ENCODE assay signal across 20 mouse cellular contexts in genomic region chr3:86839606-86840005, GRCm38 (mm10).
DNase-seq lines count a peak whose midpoint lies in the region; ATAC-seq and TF ChIP-seq lines count a peak whose summit lies in the region.
"Had no signal": no experiment of that assay in that cellular context is flagged by ENCODE, and none has a peak within 500 bp of the region (broad histone marks: within the 10 kb centered on the region; RNA-seq: fewer than 3 reads in every experiment).

No protein-coding gene starts in this region.

- no peaks in the 10 kb centered on the region for H3K9me3 ChIP-seq in hindbrain, embryonic 14.5 days (ENCODE audit: control insufficient read depth, low read length)
- no peaks in the 10 kb centered on the region for H3K9me3 ChIP-seq in hindbrain, embryonic 11.5 days (ENCODE audit: control insufficient read depth, low read length)
- H3K9me3 ChIP-seq in CH12.LX (replicated peaks; ENCODE audit: low read length), result peaks cover 10% of the 10 kb centered on the region
- no peaks in the 10 kb centered on the region for H3K9me3 ChIP-seq in embryonic facial prominence, embryonic 13.5 days
- no peaks in the 10 kb centered on the region for H3K9me3 ChIP-seq in midbrain, embryonic 15.5 days
- H3K9me3 ChIP-seq: heart, embryonic 10.5 days; limb, embryonic 12.5 days; liver, embryonic 15.5 days; midbrain, embryonic 12.5 days; neural tube, embryonic 12.5 days had no signal

- dilution Hi-C loops in CH12.LX (cut with MboI; ENCODE audit: extremely low pct_ligation_motif_present, extremely low pct_unique_long_range_greater_than_20kb, low sequenced_read_pairs), result no loop called here

- no peak overlapping the region for H3K4me3 ChIP-seq in hindbrain, embryonic 14.5 days (replicated peaks; ENCODE audit: low read length)
- no peak overlapping the region for H3K4me3 ChIP-seq in hindbrain, embryonic 11.5 days (ENCODE audit: low read depth, low read length)
- H3K4me3 ChIP-seq in CH12.LX (replicated peaks in 1 of 3; ENCODE audit: low read depth in 2 of 3, low read length in 2 of 3, poor library complexity in 1 of 3), result no peak overlapping the region
- no peak overlapping the region for H3K4me3 ChIP-seq in embryonic facial prominence, embryonic 13.5 days
- H3K4me3 ChIP-seq in midbrain, embryonic 15.5 days, result no peak overlapping the region
- H3K4me3 ChIP-seq: heart, embryonic 10.5 days; limb, embryonic 12.5 days; liver, embryonic 15.5 days; midbrain, embryonic 12.5 days; neural tube, embryonic 12.5 days had no signal

- TF ChIP-seq CTCF in CH12.LX (conservative IDR thresholded peaks at IDR 0.05 in 1 of 2, IDR thresholded peaks at IDR 0.05 in 1 of 2; ENCODE audit: low read depth in 2 of 2, low read length in 2 of 2), result no peak

- H3K4me1 ChIP-seq in hindbrain, embryonic 14.5 days (replicated peaks; ENCODE audit: control insufficient read depth, insufficient read depth, low read length), result peaks cover 22% of the 10 kb centered on the region
- no peaks in the 10 kb centered on the region for H3K4me1 ChIP-seq in hindbrain, embryonic 11.5 days (replicated peaks; ENCODE audit: control insufficient read depth, insufficient read depth, low read length)
- peaks cover 0 to 27% of the 10 kb centered on the region in 2 experiments; a peak in 2 of 4 replicates for H3K4me1 ChIP-seq in CH12.LX (ENCODE audit: control insufficient read depth in 1 of 2, insufficient read depth in 2 of 2)
- peaks cover 20% of the 10 kb centered on the region for H3K4me1 ChIP-seq in embryonic facial prominence, embryonic 13.5 days
- peaks cover 32% of the 10 kb centered on the region for H3K4me1 ChIP-seq in midbrain, embryonic 15.5 days
- H3K4me1 ChIP-seq: heart, embryonic 10.5 days; liver, embryonic 15.5 days had no signal

- peak overlapping the region; percentile 20; the same call in 1 of the 2 replicates for H3K9ac ChIP-seq in hindbrain, embryonic 14.5 days
- H3K9ac ChIP-seq in hindbrain, embryonic 11.5 days (ENCODE audit: low read depth, low read length), result no peak overlapping the region
- H3K9ac ChIP-seq in CH12.LX (ENCODE audit: insufficient read depth, low read depth), result no peak overlapping the region
- no peak overlapping the region for H3K9ac ChIP-seq in embryonic facial prominence, embryonic 13.5 days
- no peak overlapping the region for H3K9ac ChIP-seq in midbrain, embryonic 15.5 days
- H3K9ac ChIP-seq: limb, embryonic 12.5 days; liver, embryonic 15.5 days; midbrain, embryonic 12.5 days; neural tube, embryonic 12.5 days had no signal

- no peak for TF ChIP-seq EP300 in CH12.LX (IDR thresholded peaks at IDR 0.05; ENCODE audit: low read length)

- no peaks in the 10 kb centered on the region; the same call in 1 of the 2 replicates for H3K36me3 ChIP-seq in hindbrain, embryonic 14.5 days (replicated peaks; ENCODE audit: control insufficient read depth, insufficient read depth)
- H3K36me3 ChIP-seq in hindbrain, embryonic 11.5 days (ENCODE audit: control insufficient read depth, insufficient read depth, low read length), result no peaks in the 10 kb centered on the region
- H3K36me3 ChIP-seq in CH12.LX (replicated peaks in 1 of 2; ENCODE audit: control insufficient read depth in 1 of 2, insufficient read depth in 1 of 2, low read length in 1 of 2), result no peaks in the 10 kb centered on the region
- no peaks in the 10 kb centered on the region for H3K36me3 ChIP-seq in embryonic facial prominence, embryonic 13.5 days
- H3K36me3 ChIP-seq in midbrain, embryonic 15.5 days (replicated peaks), result no peaks in the 10 kb centered on the region
- H3K36me3 ChIP-seq: heart, embryonic 10.5 days; limb, embryonic 12.5 days; liver, embryonic 15.5 days; neural tube, embryonic 12.5 days had no signal

- peak overlapping the region; percentile 56 for H3K27ac ChIP-seq in hindbrain, embryonic 14.5 days
- H3K27ac ChIP-seq in hindbrain, embryonic 11.5 days (ENCODE audit: low read depth, low read length), result no peak overlapping the region
- no peak overlapping the region for H3K27ac ChIP-seq in CH12.LX (ENCODE audit: insufficient read depth, low read depth)
- 0 out of 2 replicates have a peak overlapping the region, but pooled peaks have one; percentile 0 for H3K27ac ChIP-seq in embryonic facial prominence, embryonic 13.5 days
- H3K27ac ChIP-seq in midbrain, embryonic 15.5 days, result peak overlapping the region; percentile 76
- H3K27ac ChIP-seq: heart, embryonic 10.5 days; limb, embryonic 12.5 days; liver, embryonic 15.5 days; midbrain, embryonic 12.5 days; neural tube, embryonic 12.5 days had no signal

- intact Hi-C loops in left cerebral cortex, postnatal 10 days (cut with DNase I), result no loop called here

- no peak for TF ChIP-seq POLR2A in CH12.LX (IDR thresholded peaks at IDR 0.05; ENCODE audit: low read depth, low read length)

- no peak for TF ChIP-seq RAD21 in CH12.LX (IDR thresholded peaks at IDR 0.05; ENCODE audit: low read depth, low read length)

- no peak for ATAC-seq in hindbrain, embryonic 14.5 days (ENCODE audit: low FRiP score)
- ATAC-seq in hindbrain, embryonic 11.5 days (ENCODE audit: low FRiP score), result no peak
- ATAC-seq in embryonic facial prominence, embryonic 13.5 days (ENCODE audit: insufficient number of reproducible peaks, insufficient read depth, low FRiP score, low TSS enrichment, low read depth), result no peak
- ATAC-seq in midbrain, embryonic 15.5 days (replicated peaks), result 0 out of 2 replicates have a peak, but pooled peaks have one; percentile 43
- ATAC-seq: Patski had no signal

- in situ Hi-C loops in CH12.LX (cut with MboI; ENCODE audit: low pct_ligation_motif_present, low pct_unique_long_range_greater_than_20kb, low sequenced_read_pairs), result no loop called here

- DNase-seq in hindbrain, embryonic 14.5 days (ENCODE audit: low spot score), result no peak
- no peak for DNase-seq in hindbrain, embryonic 11.5 days (ENCODE audit: low spot score)
- DNase-seq in CH12.LX (ENCODE audit: extremely low read depth), result peak; percentile 38
- DNase-seq in B cell, adult 2 months, result no peak
- DNase-seq in left cerebral cortex, postnatal 10 days (ENCODE audit: extremely low spot score in 1 of 2, low spot score in 2 of 2), result no peak
- no peak for DNase-seq in retina, postnatal 1 day
- DNase-seq: cerebellum, adult 11 months; gastrocnemius, postnatal 36 days; heart, postnatal 36 days; kidney, adult 2 months; kidney, postnatal 4 days; lung, postnatal 36 days had no signal

- 21% methylated on average over 3 of the region's 3 CpGs for WGBS in hindbrain, embryonic 14.5 days
- WGBS in hindbrain, embryonic 11.5 days, result 40% methylated on average over 3 of the region's 3 CpGs
- 26% methylated on average over 3 of the region's 3 CpGs for WGBS in embryonic facial prominence, embryonic 13.5 days
- 22% methylated on average over 3 of the region's 3 CpGs for WGBS in midbrain, embryonic 15.5 days

- H3K79me2 ChIP-seq in CH12.LX (replicated peaks; ENCODE audit: control insufficient read depth, extremely low read depth, insufficient read depth, poor library complexity, severe bottlenecking), result no peaks in the 10 kb centered on the region

- H3K4me2 ChIP-seq in hindbrain, embryonic 14.5 days (replicated peaks), result no peak overlapping the region
- no peak overlapping the region for H3K4me2 ChIP-seq in hindbrain, embryonic 11.5 days (replicated peaks; ENCODE audit: low read depth, low read length)
- H3K4me2 ChIP-seq in CH12.LX (ENCODE audit: insufficient read depth, low read depth, poor library complexity, severe bottlenecking), result no peak overlapping the region
- H3K4me2 ChIP-seq in embryonic facial prominence, embryonic 13.5 days, result no peak overlapping the region
- H3K4me2 ChIP-seq in midbrain, embryonic 15.5 days, result no peak overlapping the region
- H3K4me2 ChIP-seq: limb, embryonic 12.5 days; liver, embryonic 15.5 days; midbrain, embryonic 12.5 days; neural tube, embryonic 12.5 days had no signal

- no peaks in the 10 kb centered on the region for H3K27me3 ChIP-seq in hindbrain, embryonic 14.5 days (ENCODE audit: control insufficient read depth, insufficient read depth, low read length)
- no peaks in the 10 kb centered on the region for H3K27me3 ChIP-seq in hindbrain, embryonic 11.5 days (ENCODE audit: control insufficient read depth, insufficient read depth, low read length)
- no peaks in the 10 kb centered on the region for H3K27me3 ChIP-seq in CH12.LX (replicated peaks)
- H3K27me3 ChIP-seq in embryonic facial prominence, embryonic 13.5 days, result no peaks in the 10 kb centered on the region
- H3K27me3 ChIP-seq in midbrain, embryonic 15.5 days (replicated peaks), result no peaks in the 10 kb centered on the region
- H3K27me3 ChIP-seq: limb, embryonic 12.5 days; liver, embryonic 15.5 days; midbrain, embryonic 12.5 days; neural tube, embryonic 12.5 days; Patski had no signal

TF ChIP-seq in CH12.LX, 34 proteins besides CTCF, POLR2A, EP300 and RAD21:
- TF ChIP-seq ZC3H11A (IDR thresholded peaks at IDR 0.05; ENCODE audit: low read depth, low read length), result no peak
- TF ChIP-seq IRF4 (IDR thresholded peaks at IDR 0.05; ENCODE audit: low read depth, low read length), result peak; percentile 6; the same call in 1 of the 2 replicates
- TF ChIP-seq MAFK (IDR thresholded peaks at IDR 0.05; ENCODE audit: insufficient replicate concordance, low read length), result no peak
TF ChIP-seq in CH12.LX: peak in this region for 1.

Comparison
In these comparisons a context has a peak if more than half of its experiments do, and no peak if none do; other contexts are left out.
1. H3K27ac ChIP-seq: peak in hindbrain, embryonic 14.5 days (single experiment), embryonic facial prominence, embryonic 13.5 days (single experiment) and midbrain, embryonic 15.5 days (single experiment); none in hindbrain, embryonic 11.5 days (single experiment) and CH12.LX (single experiment).